Mouse (Mus musculus): ENCODE results near the gene Nr4a2. TPM values are rescaled to one million over a fixed set of nuclear protein-coding genes. Genes with fewer than 3 reads are reported as not detected.

Nr4a2 gene
- 0.36 and 2.0 TPM in 2 replicates for total RNA-seq (2012; rRNA removed)
- 1 to 10 TPM in 1 of 2 experiments, not detected in 1; 2.0 TPM for polyA plus RNA-seq (2012; ENCODE audit: insufficient read depth in 1 of 2, insufficient read length in 2 of 2, low read depth in 1 of 2, low replicate concordance in 2 of 2, missing spikeins in 1 of 2)

- TF ChIP-seq MXI1 (IDR thresholded peaks at IDR 0.05; ENCODE audit: low read depth, low read length) (peak; percentile 33), MEF2A (IDR thresholded peaks at IDR 0.05; ENCODE audit: extremely low read depth, insufficient replicate concordance, low read depth, low read length, poor library complexity, severe bottlenecking) (peak; percentile 87; the same call in 1 of the 2 replicates), ZNF384 (IDR thresholded peaks at IDR 0.05; ENCODE audit: low read depth, low read length) (no peak), E2F4 (IDR thresholded peaks at IDR 0.05; ENCODE audit: borderline replicate concordance, low read depth, low read length) (no peak), POLR2A (IDR thresholded peaks at IDR 0.05; ENCODE audit: control insufficient read depth in 1 of 2, insufficient read depth in 1 of 2, low read depth in 1 of 2, low read length in 2 of 2, poor library complexity in 1 of 2) (peak; percentile 30 to 44; a peak in 1 of 4 replicates), HCFC1 (IDR thresholded peaks at IDR 0.05; ENCODE audit: low read depth, low read length) (peak; percentile 23; the same call in 1 of the 2 replicates), SIN3A (IDR thresholded peaks at IDR 0.05; ENCODE audit: low read length) (peak; percentile 49; the same call in 1 of the 2 replicates), TCF12 (IDR thresholded peaks at IDR 0.05; ENCODE audit: low read depth, low read length) (peak; percentile 27; the same call in 1 of the 2 replicates), CHD1 (IDR thresholded peaks at IDR 0.05; ENCODE audit: low read depth, low read length) (no peak), ZMIZ1 (IDR thresholded peaks at IDR 0.05; ENCODE audit: low read depth, low read length) (peak; percentile 39; the same call in 1 of the 2 replicates), MAZ (IDR thresholded peaks at IDR 0.05; ENCODE audit: low read depth, low read length) (peak; percentile 58; the same call in 1 of the 2 replicates), UBTF (IDR thresholded peaks at IDR 0.05; ENCODE audit: borderline replicate concordance, insufficient read depth, low read depth, low read length) (no peak), NELFE (IDR thresholded peaks at IDR 0.05; ENCODE audit: low read depth, low read length) (0 out of 2 replicates have a peak, but pooled peaks have one; percentile 17), ETS1 (IDR thresholded peaks at IDR 0.05; ENCODE audit: low read depth, low read length) (0 out of 2 replicates have a peak, but pooled peaks have one; percentile 39), RAD21 (IDR thresholded peaks at IDR 0.05; ENCODE audit: low read depth, low read length) (no peak), BHLHE40 (IDR thresholded peaks at IDR 0.05; ENCODE audit: borderline replicate concordance, low read depth, low read length) (peak; percentile 68; the same call in 1 of the 2 replicates), USF2 (IDR thresholded peaks at IDR 0.05; ENCODE audit: borderline replicate concordance in 1 of 2, insufficient read depth in 1 of 2, low read depth in 1 of 2, low read length in 2 of 2) (no peak)
- H3K36me3 ChIP-seq (ENCODE audit: control insufficient read depth in 1 of 2, insufficient read depth in 2 of 2, low read length in 2 of 2): peaks cover 0 to 15% of the 10 kb centered on the region in 2 experiments; a peak in 2 of 4 replicates
- H3K79me2 ChIP-seq (ENCODE audit: control insufficient read depth, insufficient read depth, low read length, poor library complexity): peaks cover 13% of the 10 kb centered on the region
- no peaks in the 10 kb centered on the region for H3K9me3 ChIP-seq (replicated peaks; ENCODE audit: insufficient read depth, low read length)
- H3K4me3 ChIP-seq (ENCODE audit: control insufficient read depth in 1 of 2, insufficient read depth in 1 of 2, low read depth in 2 of 2, low read length in 2 of 2): peak within 1 kb of the TSS; percentile 84 to 99
- H3K9ac ChIP-seq (ENCODE audit: control insufficient read depth, low read depth, low read length, poor library complexity, severe bottlenecking): peak within 1 kb of the TSS; percentile 85
- H3K27me3 ChIP-seq (ENCODE audit: control insufficient read depth in 1 of 2, insufficient read depth in 2 of 2, low read length in 2 of 2): no peaks in the 10 kb centered on the region
- DNase-seq (ENCODE audit: low read depth, low spot score): peak; percentile 79
- peak within 1 kb of the TSS; percentile 89 for H3K27ac ChIP-seq (ENCODE audit: control insufficient read depth, low read depth, low read length)
- H3K4me1 ChIP-seq (ENCODE audit: control insufficient read depth in 1 of 2, insufficient read depth in 2 of 2, low read length in 2 of 2): peaks cover 7 to 13% of the 10 kb centered on the region in 2 experiments
These were observed at the start of gene Nr4a2 for GRCm38 (mm10) chr2:57123991-57124840. Gene Nr4a2 (minus strand): TSS chr2:57124003.
